Mouse (Mus musculus) bone marrow macrophage, adult 2 months (primary cell): Measurements from ENCODE around the gene Mkln1. TPM values are rescaled to one million over a fixed set of nuclear protein-coding genes. Genes with fewer than 3 reads are reported as not detected.

Experiments
- H3K27ac ChIP-seq: 2 replicates; pipeline ENCODE4 v1.5.1; 2012; ENCODE audit warnings: low read depth, low read length; ENCODE audit not compliant: insufficient read depth
- H3K4me1 ChIP-seq: 2 replicates; pipeline ENCODE4 v1.6.1; 2012; ENCODE audit warnings: low read length; ENCODE audit not compliant: control insufficient read depth, insufficient read depth
- H3K4me3 ChIP-seq: 2 replicates; pipeline ENCODE4 v1.5.1; 2012; ENCODE audit warnings: mild to moderate bottlenecking, low read length, moderate library complexity; ENCODE audit not compliant: insufficient read depth
- CTCF ChIP-seq: IDR thresholded peaks from 2 replicates; pipeline ENCODE4 v1.5.1; 2012; ENCODE audit warnings: low read depth, mild to moderate bottlenecking, low read length, moderate library complexity
- POLR2A ChIP-seq: IDR thresholded peaks from 2 replicates; pipeline ENCODE4 v1.6.1; 2012; ENCODE audit warnings: mild to moderate bottlenecking, low read depth, low read length, borderline replicate concordance
- polyA plus RNA-seq: library from polyadenylated mRNA; stranded (reverse); fragments of >200 nt; gene quantifications from 2 replicates; pipeline ENCODE4 v1.2.4, GENCODE M21; 2012; ENCODE audit not compliant: missing spikeins, insufficient read depth, insufficient read length

Gene Mkln1
- 101 and 110 TPM in 2 replicates for polyA plus RNA-seq

GRCm38 (mm10) chr6:31398431-31399205 lies at the start of gene Mkln1:
Gene Mkln1, plus strand, starts transcription at chr6:31398735.
- TF ChIP-seq CTCF (no peak), POLR2A (no peak)
- Histone ChIP-seq H3K4me1 (peaks cover 18% of the 10 kb centered on the region), H3K4me3 (peak within 1 kb of the TSS; percentile 95), H3K27ac (peak within 1 kb of the TSS; percentile 73)

- no peak overlapping the region for H3K4me3 ChIP-seq
- TF ChIP-seq POLR2A (no peak), CTCF (no peak)
- H3K27ac ChIP-seq: no peak overlapping the region
- no peaks in the 10 kb centered on the region for H3K4me1 ChIP-seq
Measured at GRCm38 (mm10) chr6:31356444-31357191, 41.9 kb upstream of the Mkln1 start.

DNA sequence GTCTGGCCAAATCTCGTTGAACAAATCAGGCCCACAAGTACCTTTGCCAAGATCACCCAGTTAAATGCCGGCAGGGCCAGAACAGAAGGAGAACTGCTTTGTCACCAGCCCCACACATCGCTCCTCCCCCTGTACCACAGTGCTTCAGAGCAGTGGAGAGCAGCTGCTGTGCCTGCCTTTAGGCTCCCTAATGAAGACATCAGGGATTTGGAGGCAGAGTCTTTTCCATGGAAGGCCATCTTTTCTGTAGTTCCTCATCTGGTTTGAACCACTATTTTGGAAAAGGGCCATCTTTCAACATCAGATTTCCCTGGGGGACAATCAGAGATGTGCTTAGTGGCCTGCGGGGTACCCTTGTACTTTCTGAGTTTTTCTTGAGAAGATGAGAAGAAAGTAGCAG lies 41.2 kb upstream of the Mkln1 start:
- Histone ChIP-seq H3K4me1 (no peaks in the 10 kb centered on the region), H3K27ac (no peak overlapping the region), H3K4me3 (no peak overlapping the region)
- TF ChIP-seq POLR2A: no peak
- no peak for TF ChIP-seq CTCF

DNA sequence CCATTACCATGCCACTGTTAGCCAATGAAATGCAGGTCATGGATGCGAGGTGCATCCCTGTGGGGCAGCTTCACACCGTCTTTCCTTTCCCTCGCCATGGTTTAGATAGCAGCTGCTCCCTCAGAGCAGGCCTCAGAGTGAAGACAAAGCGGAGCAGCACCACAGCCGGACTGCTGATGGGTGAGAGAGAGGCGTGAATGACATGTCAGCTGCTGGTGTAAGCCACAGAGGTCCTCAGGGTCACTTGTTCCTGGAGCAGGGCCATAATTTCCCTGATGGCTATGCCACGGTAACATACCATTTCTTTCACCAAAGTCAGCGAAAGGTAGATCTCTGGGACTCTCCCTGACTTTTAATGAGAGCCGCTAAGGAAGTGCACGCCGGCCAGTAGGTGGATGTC lies 35.9 kb upstream of the Mkln1 start:
- no peak for TF ChIP-seq POLR2A
- TF ChIP-seq CTCF: no peak
- no peak overlapping the region for H3K4me3 ChIP-seq
- no peak overlapping the region for H3K27ac ChIP-seq
- peaks cover 8% of the 10 kb centered on the region for H3K4me1 ChIP-seq

DNA sequence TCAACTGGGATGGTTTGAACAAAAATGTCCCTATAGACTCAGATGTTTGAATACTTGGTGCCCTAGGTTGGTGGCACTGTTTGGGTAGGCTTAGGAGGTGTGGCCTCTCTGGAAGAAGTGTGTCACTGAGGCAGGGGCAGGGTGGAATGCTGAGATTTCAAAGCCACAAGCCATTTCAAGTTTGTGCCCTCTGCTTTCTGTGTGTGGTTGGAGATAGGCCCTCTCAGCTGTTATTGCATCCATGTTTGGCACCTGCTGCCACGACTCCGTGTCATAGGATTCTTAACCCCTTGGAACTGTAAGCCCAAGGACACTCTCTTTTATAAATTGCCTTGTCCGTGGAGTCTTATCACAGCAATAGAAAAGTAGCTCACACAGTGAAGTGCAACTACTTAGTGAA lies 34.1 kb upstream of the Mkln1 start:
- Histone ChIP-seq H3K27ac (no peak overlapping the region), H3K4me3 (no peak overlapping the region), H3K4me1 (peaks cover 8% of the 10 kb centered on the region)
- TF ChIP-seq POLR2A (no peak), CTCF (no peak)

DNA sequence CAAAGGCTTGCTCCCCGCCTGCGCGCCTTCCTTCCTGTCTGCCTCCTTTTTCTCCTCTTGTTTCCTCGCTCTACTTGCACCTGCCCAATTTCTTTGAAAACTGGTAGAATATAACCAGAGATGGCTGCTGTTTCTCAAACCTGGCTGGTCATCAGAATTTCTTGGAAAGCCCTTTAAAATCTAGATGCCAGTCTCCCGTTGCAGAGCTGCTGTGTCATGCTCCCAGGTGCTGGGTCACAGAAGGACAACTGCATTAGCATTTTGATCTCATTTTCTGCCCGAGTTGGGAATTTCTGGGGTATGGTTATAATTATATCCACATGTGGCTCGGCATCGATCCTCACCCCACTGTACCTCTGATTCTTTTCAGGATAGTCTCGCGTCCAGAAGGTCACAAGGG lies 30.6 kb upstream of the Mkln1 start:
- no peak for TF ChIP-seq CTCF
- TF ChIP-seq POLR2A: no peak
- Histone ChIP-seq H3K4me1 (peaks cover 12% of the 10 kb centered on the region), H3K27ac (no peak overlapping the region), H3K4me3 (no peak overlapping the region)

DNA sequence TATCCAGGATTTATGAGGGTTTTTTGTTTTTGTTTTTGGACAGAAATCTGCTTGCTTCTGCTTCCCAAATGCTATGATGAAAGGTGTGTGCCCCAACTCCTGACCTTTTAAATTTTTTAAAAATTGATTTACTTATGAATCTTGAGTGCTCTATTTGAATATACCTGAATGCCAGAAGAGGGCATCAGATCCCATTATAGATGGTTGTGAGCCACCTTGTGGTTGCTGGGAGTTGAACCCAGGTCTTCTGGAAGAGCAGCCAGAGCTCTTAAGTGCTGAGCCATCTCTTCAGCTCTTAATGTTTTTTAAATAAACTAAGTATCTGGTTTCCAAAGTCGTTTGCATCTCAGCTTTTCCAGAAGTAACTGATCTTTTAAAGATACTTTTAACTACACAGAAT lies 30.0 kb upstream of the Mkln1 start:
- no peak overlapping the region for H3K4me3 ChIP-seq
- peaks cover 15% of the 10 kb centered on the region for H3K4me1 ChIP-seq
- TF ChIP-seq POLR2A (no peak), CTCF (no peak)
- H3K27ac ChIP-seq: no peak overlapping the region

GRCm38 (mm10) chr6:31369875-31370274 lies 28.7 kb upstream of the Mkln1 start:
- peaks cover 7% of the 10 kb centered on the region for H3K4me1 ChIP-seq
- no peak overlapping the region for H3K4me3 ChIP-seq
- no peak overlapping the region for H3K27ac ChIP-seq
- TF ChIP-seq POLR2A (no peak), CTCF (no peak)

- Histone ChIP-seq H3K27ac (no peak overlapping the region), H3K4me3 (no peak overlapping the region), H3K4me1 (peaks cover 7% of the 10 kb centered on the region)
- TF ChIP-seq CTCF (no peak), POLR2A (no peak)
Measured at GRCm38 (mm10) chr6:31370550-31371061, 27.9 kb upstream of the Mkln1 start.

DNA sequence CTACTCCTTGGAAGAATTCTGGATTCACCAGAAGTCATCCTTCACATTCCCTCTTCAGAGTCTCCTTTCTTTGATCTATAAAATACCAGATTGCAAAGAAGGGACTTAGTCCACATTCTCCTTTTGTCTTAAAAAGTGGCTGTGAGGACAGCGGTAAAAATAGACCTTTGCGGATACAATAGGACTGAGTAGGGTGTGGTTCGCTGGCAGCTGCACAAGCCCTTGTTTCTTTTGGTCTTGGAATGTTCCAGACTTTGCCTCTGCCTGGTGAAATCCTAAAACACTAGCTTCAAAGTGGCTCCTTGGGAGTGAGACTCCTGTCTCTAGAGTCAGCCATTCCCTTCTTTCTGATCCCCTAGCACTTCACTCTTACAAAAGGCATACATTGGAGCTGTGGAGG lies 27.4 kb upstream of the Mkln1 start:
- no peak for TF ChIP-seq POLR2A
- TF ChIP-seq CTCF: no peak
- Histone ChIP-seq H3K27ac (no peak overlapping the region), H3K4me1 (peaks cover 7% of the 10 kb centered on the region), H3K4me3 (no peak overlapping the region)
